Mouse (Mus musculus) neutrophil, adult 5-6 weeks (primary cell): ENCODE results near the gene Zyg11b. TPM values are rescaled to one million over a fixed set of nuclear protein-coding genes. Genes with fewer than 3 reads are reported as not detected.
A peak's percentile ranks its signal among the peaks of the same experiment; 100 is the strongest.

Source experiments
- ATAC-seq: fragments of 151-379, 151-347 bp; 2 replicates; pipeline ENCODE4 v1.8.0; 2017; ENCODE audit warnings: mild to moderate bottlenecking, moderate TSS enrichment; ENCODE audit not compliant: insufficient number of reproducible peaks, poor library complexity, low FRiP score, severe bottlenecking; ENCODE audit errors: extremely low read depth
- total RNA-seq: library from RNA; stranded (forward); fragments of 200-1000 nt; gene quantifications from 2 replicates; pipeline ENCODE4 v1.2.3, GENCODE M21; 2017

Gene Zyg11b
- total RNA-seq, 1 experiment from 2014 or later = 42.8 TPM

GRCm38 (mm10) chr4:108320627-108321380 is 19.9 kb upstream of the Zyg11b start:
- peak; percentile 33; the same call in 1 of the 2 replicates for ATAC-seq

DNA sequence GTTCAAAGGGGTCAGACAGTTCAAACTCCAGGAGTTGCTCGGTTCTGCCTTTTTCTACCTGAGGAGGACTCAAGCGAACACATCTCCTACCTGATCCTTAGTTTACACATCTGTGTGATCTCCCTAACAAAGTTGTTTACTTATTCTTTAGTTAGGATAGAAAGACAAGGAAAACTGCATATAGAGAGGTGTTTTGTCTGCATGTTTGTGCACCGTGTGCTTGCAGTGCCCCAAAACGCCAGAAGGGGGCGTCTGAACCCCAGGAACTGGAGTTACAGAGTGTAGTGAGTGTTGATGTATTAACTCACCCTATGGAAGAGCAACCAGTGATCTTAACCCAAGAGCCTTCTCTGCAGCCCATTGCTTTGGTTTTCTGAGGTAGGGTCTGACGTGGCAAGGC is 18.9 kb upstream of the Zyg11b start:
- ATAC-seq = no peak

- peak; percentile 93 for ATAC-seq
These were observed 18.0 kb upstream of the Zyg11b start for GRCm38 (mm10) chr4:108318649-108319615.

DNA sequence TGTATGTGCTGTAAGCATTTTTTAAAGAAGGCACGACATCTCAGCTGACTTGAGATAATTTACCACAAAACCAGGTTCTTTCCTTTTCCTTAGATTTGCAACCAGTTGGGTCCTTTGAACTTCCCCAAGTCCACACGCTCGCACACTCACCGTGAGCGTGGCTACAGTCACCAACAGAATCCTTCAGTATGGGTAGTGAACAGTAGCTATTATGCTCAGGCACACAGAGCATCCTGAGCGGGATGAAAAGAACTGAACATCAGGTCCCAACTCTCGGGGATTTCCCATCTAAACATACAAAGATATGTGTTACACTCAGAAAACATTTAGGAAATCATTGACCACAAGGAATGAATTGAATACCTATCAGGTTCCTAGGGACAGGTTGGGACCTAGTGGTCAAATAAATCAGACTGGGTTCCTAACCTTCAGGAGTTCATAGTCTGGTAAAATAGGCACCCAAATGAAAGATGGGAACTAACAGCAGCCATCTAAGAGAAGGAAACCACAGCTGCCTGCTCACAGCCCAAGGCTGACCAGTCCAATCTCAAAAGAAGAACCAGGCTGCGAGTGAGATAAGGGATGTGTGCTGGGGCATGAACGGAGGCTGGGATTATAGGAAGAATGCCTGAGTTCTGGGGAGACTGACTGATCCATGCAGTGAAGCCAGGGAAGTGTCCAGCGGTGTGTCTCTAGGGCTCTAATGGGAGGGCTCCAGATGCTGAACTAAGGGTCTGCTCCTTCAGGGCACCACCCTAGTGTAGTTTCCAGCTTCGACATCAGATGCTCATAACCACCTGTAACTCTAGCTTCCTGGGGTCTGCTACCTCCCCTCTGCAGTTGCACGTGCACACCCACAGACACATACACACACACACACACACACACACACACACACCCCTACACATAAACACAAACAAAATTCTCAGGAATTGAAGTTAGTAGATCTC is 17.0 kb upstream of the Zyg11b start:
- no peak for ATAC-seq

DNA sequence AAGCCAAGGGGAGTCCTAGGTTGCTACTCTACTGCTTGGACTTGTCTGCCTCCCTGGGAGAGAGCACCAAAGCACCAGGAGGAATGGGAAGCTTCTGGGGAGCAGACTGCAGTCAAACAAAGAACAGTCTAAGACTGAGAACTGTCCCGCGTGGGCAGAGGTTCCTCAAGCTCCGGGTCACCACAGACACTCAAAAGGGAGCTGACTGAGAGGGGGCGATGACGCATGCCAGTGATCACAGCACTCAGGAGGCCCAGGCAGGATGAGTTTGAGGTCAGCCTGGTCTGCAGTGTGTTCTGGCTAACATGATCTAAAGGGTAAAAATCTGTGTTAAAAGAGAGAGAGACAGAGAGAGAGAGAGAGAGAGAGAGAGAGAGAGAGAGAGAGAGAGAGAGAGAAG is 13.1 kb upstream of the Zyg11b start:
- ATAC-seq = no peak

DNA sequence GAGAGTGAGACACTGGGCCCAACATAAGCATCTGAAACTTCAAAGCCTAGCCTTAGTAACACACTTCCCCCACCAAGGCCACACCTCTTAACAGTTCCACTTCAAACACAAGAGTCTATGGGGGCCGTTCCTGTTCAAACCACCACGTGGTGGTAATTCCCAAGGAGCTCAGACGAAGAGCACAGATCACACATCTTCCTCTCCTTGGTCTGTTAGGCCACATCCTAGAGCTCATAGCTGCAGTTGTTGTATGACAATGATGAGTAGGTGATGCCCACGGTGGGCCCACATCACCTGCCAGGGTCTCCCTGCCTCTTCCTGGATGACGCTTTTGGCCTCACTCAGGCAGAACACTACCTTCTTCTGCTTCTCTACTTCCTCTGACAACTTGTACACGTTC is 9.8 kb upstream of the Zyg11b start:
- ATAC-seq = peak; percentile 90

DNA sequence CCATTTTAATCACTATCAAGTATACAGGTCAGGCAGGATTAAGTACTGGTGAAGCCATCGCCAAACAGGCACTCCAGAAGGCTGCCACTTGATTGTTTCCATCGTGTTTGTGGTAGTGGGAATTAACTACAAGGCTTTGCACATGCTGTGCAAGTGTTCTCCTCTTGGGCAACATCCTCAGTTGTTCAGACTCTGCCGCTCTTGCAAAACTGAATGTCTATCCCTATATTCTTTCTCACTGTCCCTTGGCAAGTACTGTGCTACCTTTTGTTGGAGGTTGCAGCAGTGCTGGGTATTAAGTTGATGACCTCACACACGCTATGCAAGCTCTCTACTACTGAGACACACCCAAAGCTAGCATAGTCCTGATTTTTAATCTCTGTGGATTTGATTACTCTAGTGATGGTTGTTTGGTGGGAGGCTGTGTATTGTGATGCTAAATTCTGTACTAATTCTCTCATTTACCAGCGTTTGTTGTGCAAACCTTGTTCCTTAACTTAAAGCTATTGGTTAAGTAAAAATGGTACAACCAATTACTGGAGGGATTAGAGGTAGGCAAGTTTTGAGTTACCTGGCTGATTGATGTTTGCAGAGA is 1.5 kb upstream of the Zyg11b start:
- no peak for ATAC-seq

DNA sequence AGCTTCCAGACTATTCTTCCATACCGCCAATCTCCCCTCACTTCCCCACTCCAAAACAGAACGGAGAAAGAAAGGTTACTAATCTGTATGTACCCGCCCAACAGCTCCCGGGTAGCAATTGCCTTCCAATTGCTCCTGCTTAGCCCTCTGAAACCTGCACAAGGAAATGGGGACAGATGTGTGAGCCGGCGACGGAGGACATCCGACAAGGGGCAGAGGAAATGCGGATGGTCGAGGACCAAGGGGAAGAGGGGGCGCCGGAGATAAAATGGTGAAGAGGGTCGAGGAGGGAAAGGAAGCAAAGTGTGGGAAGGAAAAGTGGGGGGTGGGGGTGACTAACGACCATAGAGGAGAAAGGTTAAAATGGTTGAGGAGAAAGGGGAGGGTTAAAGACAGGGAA is 630 bp downstream of the Zyg11b start:
- ATAC-seq = no peak

- no peak for ATAC-seq
These were observed 23.9 kb downstream of the Zyg11b start for GRCm38 (mm10) chr4:108276973-108277372.

DNA sequence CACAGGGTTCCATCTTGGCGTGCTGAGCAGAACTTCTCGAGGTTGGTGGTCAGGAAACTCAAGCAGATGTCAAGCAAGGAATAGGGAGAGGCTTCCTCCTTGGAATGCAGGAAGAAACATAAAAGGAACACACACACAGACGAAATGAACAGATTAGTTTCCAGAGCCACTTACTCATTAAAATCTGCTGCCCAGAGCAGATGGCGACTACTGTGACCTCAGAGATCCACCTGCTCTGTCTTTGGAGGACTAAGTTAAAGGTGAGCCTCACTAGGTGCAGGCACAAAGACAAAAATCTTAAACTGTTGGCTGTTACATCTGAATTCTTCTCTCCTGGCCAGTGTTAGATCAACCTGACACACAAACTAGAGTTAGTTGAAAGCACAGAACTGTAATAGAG is 28.6 kb downstream of the Zyg11b start:
- ATAC-seq = no peak

DNA sequence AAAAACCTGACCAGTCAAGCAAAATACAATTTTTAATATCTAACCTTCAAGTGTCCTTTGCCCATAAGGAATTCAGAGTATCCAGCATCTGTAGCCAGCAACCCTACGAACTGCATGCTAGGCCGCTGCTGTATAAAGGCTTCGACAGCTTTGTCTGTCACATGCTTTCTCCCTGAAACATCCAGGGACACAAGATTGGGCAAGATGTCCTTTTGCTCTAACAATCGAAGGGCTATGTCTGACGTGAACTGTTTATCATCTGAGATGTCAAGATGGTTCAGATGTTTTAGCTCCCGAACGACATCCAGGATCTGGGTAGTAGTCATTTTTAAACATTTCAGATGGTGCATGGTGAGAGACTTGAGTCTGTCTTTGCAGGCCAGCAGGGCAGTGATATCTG is 35.1 kb downstream of the Zyg11b start:
- no peak for ATAC-seq

DNA sequence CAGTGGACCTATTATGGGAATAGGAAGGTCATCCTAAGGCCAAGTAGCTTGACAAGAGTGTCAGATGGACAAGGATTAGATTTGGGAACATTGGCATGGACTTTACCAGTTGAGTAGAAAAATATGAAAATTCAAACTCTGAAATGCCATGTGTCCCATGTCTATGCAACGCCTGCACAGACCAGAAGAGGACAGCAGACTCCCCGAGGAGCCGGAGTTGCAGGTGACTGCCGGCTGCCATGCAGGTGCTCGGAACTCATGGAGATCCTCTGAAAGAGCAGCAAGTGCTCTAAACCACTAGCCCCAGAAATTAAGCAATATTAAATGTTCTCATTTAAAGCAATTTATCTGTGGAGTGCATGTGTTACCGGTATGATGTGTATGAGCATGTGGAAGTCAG is 47.6 kb downstream of the Zyg11b start:
- ATAC-seq = no peak

- ATAC-seq = no peak
These were observed 50.4 kb downstream of the Zyg11b start for GRCm38 (mm10) chr4:108250501-108250900.

GRCm38 (mm10) chr4:108249314-108249713 is 51.6 kb downstream of the Zyg11b start:
- no peak for ATAC-seq

DNA sequence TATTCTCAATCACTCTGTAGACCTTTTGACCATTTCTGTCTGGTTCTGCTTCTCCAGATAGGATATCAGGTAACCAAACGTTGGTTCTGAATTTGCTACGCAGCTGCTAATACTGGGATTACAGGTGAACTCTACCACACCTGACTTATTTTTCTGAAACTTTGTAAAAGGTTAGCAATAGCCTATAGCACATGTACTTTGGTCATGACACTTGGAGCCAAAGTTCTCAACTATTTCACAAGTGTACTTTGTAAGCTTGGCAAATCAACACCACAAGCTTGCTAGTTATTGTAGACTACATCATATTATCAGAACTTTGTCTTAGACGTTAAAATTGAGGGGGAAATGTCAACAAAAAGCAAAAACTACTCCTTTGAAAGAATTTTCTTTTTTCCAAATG is 67.2 kb downstream of the Zyg11b start:
- no peak for ATAC-seq

GRCm38 (mm10) chr4:108225341-108225872 is 75.5 kb downstream of the Zyg11b start:
- no peak for ATAC-seq

GRCm38 (mm10) chr4:108222507-108222906 is 78.4 kb downstream of the Zyg11b start:
- no peak for ATAC-seq

GRCm38 (mm10) chr4:108219019-108219418 is 81.9 kb downstream of the Zyg11b start:
- ATAC-seq = no peak
